Mouse (Mus musculus) MEL (cell line): ENCODE measurements around the gene Apol7a.

ENCODE experiments used
- CTCF ChIP-seq, 3 experiments: IDR thresholded peaks in 2 of 3; conservative IDR thresholded peaks in 1 of 3; 2 replicates each; pipeline ENCODE4 v1.5.1; 2011 to 2012; ENCODE audit warnings: low read length in 3 of 3, low read depth in 2 of 3, mild to moderate bottlenecking in 2 of 3, improper control_type of control experiment in 1 of 3, inconsistent platforms in 1 of 3, mixed read lengths in 1 of 3, moderate library complexity in 1 of 3; ENCODE audit not compliant: control insufficient read depth in 1 of 3, insufficient read depth in 1 of 3, poor library complexity in 1 of 3, severe bottlenecking in 1 of 3
- EP300 ChIP-seq, 2 experiments: IDR thresholded peaks; 2 replicates each; pipeline ENCODE4 v1.6.1; 2011; ENCODE audit warnings: improper control_type of control experiment in 2 of 2, low read length in 2 of 2, low read depth in 1 of 2, mild to moderate bottlenecking in 1 of 2
- ETS1 ChIP-seq: IDR thresholded peaks from 2 replicates; pipeline ENCODE4 v1.6.1; 2012; ENCODE audit warnings: low read depth, mild to moderate bottlenecking, inconsistent platforms, low read length, improper control_type of control experiment, moderate library complexity
- KAT2A ChIP-seq: conservative IDR thresholded peaks from 2 replicates; pipeline ENCODE4 v1.6.1; 2012; ENCODE audit warnings: low read depth, low read length, improper control_type of control experiment, inconsistent platforms
- MYC ChIP-seq: IDR thresholded peaks from 2 replicates; pipeline ENCODE4 v1.6.1; 2011; ENCODE audit warnings: low read depth, mild to moderate bottlenecking, low read length, improper control_type of control experiment, moderate library complexity
- NRF1 ChIP-seq: IDR thresholded peaks from 2 replicates; pipeline ENCODE4 v1.6.1; 2014; ENCODE audit warnings: low read depth, mild to moderate bottlenecking, inconsistent platforms, low read length, improper control_type of control experiment, moderate library complexity; ENCODE audit not compliant: poor library complexity, insufficient read depth, severe bottlenecking
- ZC3H11A ChIP-seq: IDR thresholded peaks from 2 replicates; pipeline ENCODE4 v1.6.1; 2012; ENCODE audit warnings: low read depth, mild to moderate bottlenecking, inconsistent platforms, low read length, improper control_type of control experiment
- ZNF384 ChIP-seq: IDR thresholded peaks from 2 replicates; pipeline ENCODE4 v1.6.1; 2012; ENCODE audit warnings: low read depth, mild to moderate bottlenecking, inconsistent platforms, low read length, improper control_type of control experiment

DNA sequence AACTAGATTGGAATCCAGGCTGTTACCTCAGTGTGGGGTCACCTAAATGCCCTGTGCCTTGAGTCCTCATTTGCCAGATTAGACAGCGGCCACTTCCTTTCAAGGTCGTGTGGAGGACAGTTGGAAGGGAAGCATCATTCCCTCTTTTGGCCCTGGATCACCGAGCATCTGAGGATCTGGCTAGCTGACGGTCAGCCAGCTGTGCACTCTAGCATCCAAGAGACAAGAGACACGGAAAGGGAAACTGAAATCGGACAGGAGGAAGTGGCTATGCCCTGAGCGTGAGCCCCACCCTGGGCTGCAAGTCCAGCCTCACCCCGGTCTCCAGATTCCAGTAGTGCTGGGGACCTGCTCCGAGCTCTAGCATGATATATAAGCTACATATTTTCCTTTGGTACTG, 39.4 kb downstream of the Apol7a start:
- no peak for TF ChIP-seq MYC
- no peak for TF ChIP-seq ETS1
- TF ChIP-seq CTCF (IDR thresholded peaks at IDR 0.05 in 2 of 3, conservative IDR thresholded peaks at IDR 0.05 in 1 of 3; ENCODE audit: control insufficient read depth in 1 of 3, insufficient read depth in 1 of 3, low read depth in 2 of 3, low read length in 3 of 3, poor library complexity in 1 of 3, severe bottlenecking in 1 of 3): no peak
- TF ChIP-seq NRF1: no peak
- no peak for TF ChIP-seq ZNF384
- TF ChIP-seq KAT2A: no peak
- no peak for TF ChIP-seq EP300 (IDR thresholded peaks at IDR 0.05; ENCODE audit: low read depth in 1 of 2, low read length in 2 of 2)
- TF ChIP-seq ZC3H11A: no peak
